Mouse (Mus musculus) layer of hippocampus, postnatal 25 days (tissue): ENCODE results near the gene Slc23a2. TPM values are rescaled to one million over a fixed set of nuclear protein-coding genes. Genes with fewer than 3 reads are reported as not detected.

Source experiments
- DNase-seq, 2 experiments: peaks; one replicate each; pipeline ENCODE4 v3.0.0; 2022; ENCODE audit warnings: mixed read lengths in 2 of 2, low spot score in 1 of 2; ENCODE audit errors: extremely low spot score in 1 of 2
- total RNA-seq, 2 experiments: library from RNA; stranded (reverse); gene quantifications; 2 replicates each; pipeline ENCODE4 v1.2.3; 2021

Slc23a2 gene
- total RNA-seq, 2 experiments from 2014 or later = 90.9 to 94.0 TPM

- DNase-seq = no peak
These were observed 42.3 kb downstream of the Slc23a2 start for GRCm38 (mm10) chr2:132102505-132103130.

GRCm38 (mm10) chr2:132098942-132099672 lies 45.8 kb downstream of the Slc23a2 start:
- DNase-seq = no peak

- DNase-seq = no peak
These were observed 46.5 kb downstream of the Slc23a2 start for GRCm38 (mm10) chr2:132098365-132098764.

GRCm38 (mm10) chr2:132096582-132096981 lies 48.3 kb downstream of the Slc23a2 start:
- DNase-seq = no peak

GRCm38 (mm10) chr2:132095821-132096220 lies 49.1 kb downstream of the Slc23a2 start:
- no peak for DNase-seq

- no peak for DNase-seq
These were observed 50.3 kb downstream of the Slc23a2 start for GRCm38 (mm10) chr2:132094441-132095230.

- no peak for DNase-seq
These were observed 51.2 kb downstream of the Slc23a2 start for GRCm38 (mm10) chr2:132093739-132094138.

GRCm38 (mm10) chr2:132093298-132093697 lies 51.6 kb downstream of the Slc23a2 start:
- DNase-seq = no peak

GRCm38 (mm10) chr2:132092722-132093121 lies 52.2 kb downstream of the Slc23a2 start:
- DNase-seq = no peak

- no peak for DNase-seq
These were observed 53.2 kb downstream of the Slc23a2 start for GRCm38 (mm10) chr2:132091749-132092148.

GRCm38 (mm10) chr2:132084813-132085212 lies 60.1 kb downstream of the Slc23a2 start:
- DNase-seq = no peak

- no peak for DNase-seq
These were observed 60.5 kb downstream of the Slc23a2 start for GRCm38 (mm10) chr2:132084396-132084795.

GRCm38 (mm10) chr2:132079139-132079538 lies 65.8 kb downstream of the Slc23a2 start:
- no peak for DNase-seq

GRCm38 (mm10) chr2:132073052-132073451 lies 71.9 kb downstream of the Slc23a2 start:
- no peak for DNase-seq

GRCm38 (mm10) chr2:132069985-132070735 lies 74.7 kb downstream of the Slc23a2 start:
- no peak for DNase-seq

- DNase-seq = no peak
These were observed 80.6 kb downstream of the Slc23a2 start for GRCm38 (mm10) chr2:132064185-132064831.

- DNase-seq = no peak
These were observed 81.1 kb downstream of the Slc23a2 start for GRCm38 (mm10) chr2:132063776-132064175.

- no peak for DNase-seq
These were observed 83.0 kb downstream of the Slc23a2 start for GRCm38 (mm10) chr2:132061884-132062283.

GRCm38 (mm10) chr2:132059919-132060318 lies 85.0 kb downstream of the Slc23a2 start:
- peak in 1 of 2 experiments; percentile 24 for DNase-seq

GRCm38 (mm10) chr2:132055349-132055753 lies 89.6 kb downstream of the Slc23a2 start:
- no peak for DNase-seq
